Mouse (Mus musculus): ENCODE data around the gene Fam117a. TPM values are rescaled to one million over a fixed set of nuclear protein-coding genes. Genes with fewer than 3 reads are reported as not detected.
"Not testable (repeated sequence)": the region's sequence is repeated elsewhere in the genome, so short reads cannot be mapped to it uniquely, and the experiment has no call there.

The Fam117a gene
- total RNA-seq, 2 experiments from 2014 or later = 2.5 to 3.8 TPM

DNA sequence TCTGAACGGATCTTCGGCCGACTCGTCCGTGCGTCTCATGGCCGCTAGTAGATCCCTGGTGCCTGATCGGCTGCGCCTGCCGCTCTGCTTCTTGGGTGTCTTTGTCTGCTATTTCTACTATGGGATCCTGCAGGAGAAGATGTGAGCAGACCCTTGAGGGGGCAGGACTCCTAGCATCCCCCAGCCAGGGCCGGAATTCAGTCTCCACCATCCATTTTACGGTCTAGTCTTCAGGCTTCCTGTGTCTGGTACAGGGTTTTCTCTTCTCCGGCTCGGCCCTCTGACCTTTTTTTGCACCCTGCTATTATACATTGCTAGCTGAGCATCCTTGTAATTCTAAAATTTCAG, 48.1 kb downstream of the Fam117a start:
- intact Hi-C loops (cut with DNase I) = loop anchor here (1.0 to 10.0 kb wide), 4 partner anchors 74 to 270 kb away; partner anchors contain the start of gene Kat7
- DNase-seq (ENCODE audit: low spot score in 2 of 2) = no peak

DNA sequence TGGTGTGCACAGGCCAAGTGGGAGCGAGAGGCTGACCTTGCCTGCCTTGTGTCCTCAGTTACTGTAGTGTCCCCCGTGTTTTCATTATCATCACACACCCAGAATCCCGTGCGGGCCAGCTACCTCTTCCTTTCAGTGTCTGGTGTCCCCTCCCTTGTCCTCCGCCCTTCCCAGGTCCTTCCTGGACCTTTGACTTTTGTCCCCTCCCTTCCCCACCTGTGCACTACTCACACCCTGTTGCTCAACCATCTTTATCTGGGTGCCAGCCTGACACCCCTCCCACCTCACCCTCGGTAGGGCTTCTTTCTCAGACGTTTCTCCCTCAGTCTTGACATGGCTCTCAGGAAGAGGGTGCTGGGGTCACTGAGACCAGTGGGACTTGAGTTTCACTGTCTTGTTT, 50.5 kb downstream of the Fam117a start:
- intact Hi-C loops (cut with DNase I) = loop anchor here (10.0 kb wide), 1 partner anchor 267 kb away; no protein-coding TSS in a partner anchor
- DNase-seq (ENCODE audit: low spot score in 2 of 2) = no peak

DNA sequence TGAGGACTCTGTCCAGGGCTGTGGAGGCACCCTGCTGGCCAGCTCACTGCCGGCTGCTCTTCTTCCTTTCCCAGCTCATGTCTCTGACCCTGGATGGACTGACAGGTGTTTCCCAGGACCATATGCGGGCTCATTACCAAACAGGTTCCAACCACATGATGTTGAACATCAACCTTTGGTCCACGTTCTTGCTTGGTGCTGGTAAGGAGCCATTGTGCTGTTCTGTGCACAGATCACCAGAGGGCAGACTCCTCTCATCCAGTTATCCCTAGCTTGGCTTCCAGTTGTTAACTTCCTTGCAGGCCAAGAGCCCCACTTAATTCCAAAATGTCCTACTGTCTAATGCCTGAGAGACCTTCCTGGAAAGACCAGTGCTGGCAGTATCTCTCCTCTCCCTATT, 52.2 kb downstream of the Fam117a start:
- DNase-seq (ENCODE audit: low spot score in 2 of 2) = no peak
- intact Hi-C loops (cut with DNase I) = loop anchor here (10.0 kb wide), 1 partner anchor 266 kb away; no protein-coding TSS in a partner anchor

DNA sequence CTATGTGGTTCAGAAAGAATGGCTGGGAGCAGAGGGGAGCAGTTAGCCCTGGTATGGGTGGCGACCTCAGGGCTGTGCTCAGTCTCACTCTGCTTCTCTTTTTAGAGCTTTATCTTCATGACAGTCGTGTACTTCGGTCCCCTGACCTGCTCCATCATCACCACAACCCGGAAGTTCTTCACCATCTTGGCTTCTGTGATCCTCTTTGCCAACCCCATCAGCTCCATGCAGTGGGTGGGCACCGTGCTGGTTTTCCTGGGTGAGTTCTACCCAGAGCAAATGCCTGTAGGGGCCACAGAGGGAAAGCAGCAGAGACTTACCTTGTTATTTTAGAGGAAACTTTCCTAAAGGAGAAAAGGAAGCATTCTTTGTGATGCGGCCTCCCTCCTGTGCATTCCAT, 53.6 kb downstream of the Fam117a start:
- DNase-seq (ENCODE audit: low spot score in 2 of 2) = no peak
- intact Hi-C loops (cut with DNase I) = no loop called here

DNA sequence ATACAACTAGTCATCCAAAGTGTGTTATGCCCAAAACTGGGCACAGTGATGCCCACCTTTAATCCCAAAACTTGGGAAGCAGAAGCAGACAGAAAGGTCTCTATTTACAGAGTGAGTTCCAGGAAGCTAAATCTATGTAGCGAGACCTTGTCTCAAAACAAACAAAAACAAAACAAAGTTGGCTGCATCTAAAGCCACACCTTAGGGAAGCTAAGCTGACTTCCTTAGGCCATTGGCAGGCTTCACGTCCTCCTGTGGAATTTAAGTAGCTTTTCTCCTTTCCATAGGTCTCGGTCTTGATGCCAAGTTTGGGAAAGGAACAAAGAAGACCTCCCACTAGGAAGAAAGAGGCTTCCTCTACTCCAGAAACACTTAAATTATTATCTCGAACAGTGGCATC, 54.4 kb downstream of the Fam117a start:
- DNase-seq (ENCODE audit: low spot score in 2 of 2) = no peak
- intact Hi-C loops (cut with DNase I) = no loop called here

DNA sequence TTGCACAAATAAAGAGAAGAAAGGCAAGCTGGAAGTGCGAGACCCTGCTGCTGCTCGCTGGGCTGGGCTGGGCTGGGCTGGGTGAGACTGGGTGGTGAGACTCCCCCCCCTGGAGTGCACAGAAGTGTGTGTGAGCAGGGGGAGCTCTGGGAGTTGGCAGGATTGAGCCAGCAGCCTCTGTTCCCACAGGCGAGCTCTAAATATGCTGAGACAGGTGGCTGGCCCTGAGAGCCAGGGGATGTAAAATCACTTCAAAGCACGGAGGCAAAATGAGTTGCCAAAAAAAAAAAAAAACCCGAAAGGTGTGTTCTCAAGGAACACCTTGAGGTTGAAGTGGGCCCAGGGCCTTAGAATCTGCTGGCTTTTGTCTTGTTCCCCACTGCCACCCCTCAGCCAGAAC, 54.9 kb downstream of the Fam117a start:
- intact Hi-C loops (cut with DNase I) = no loop called here
- DNase-seq (ENCODE audit: low spot score in 2 of 2) = peak in 1 of 2 experiments; percentile 67

DNA sequence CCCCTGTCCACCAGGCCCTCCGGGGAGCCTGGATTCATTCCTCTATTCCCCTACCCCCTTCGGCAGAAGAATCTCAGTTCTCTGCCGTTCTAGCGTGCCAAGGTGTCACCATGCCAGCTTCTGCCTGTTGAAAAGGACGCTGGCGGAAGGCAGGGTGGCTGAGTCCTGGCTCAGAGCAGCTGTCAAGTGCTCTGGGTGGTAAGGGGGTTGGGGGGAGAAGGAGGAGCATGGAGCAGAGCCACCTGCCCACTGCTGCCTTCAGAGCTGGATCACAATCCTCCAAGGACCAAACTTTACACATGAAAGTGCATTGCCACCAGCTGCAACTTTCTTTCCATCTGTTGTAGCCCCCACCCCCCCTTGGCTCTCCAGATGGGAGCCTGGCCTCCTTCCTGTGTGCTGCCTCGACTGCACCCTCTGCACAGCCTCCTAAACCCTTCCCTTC, 55.4 kb downstream of the Fam117a start:
- intact Hi-C loops (cut with DNase I) = no loop called here
- peak in 1 of 2 experiments; percentile 81 for DNase-seq (ENCODE audit: low spot score in 2 of 2)

DNA sequence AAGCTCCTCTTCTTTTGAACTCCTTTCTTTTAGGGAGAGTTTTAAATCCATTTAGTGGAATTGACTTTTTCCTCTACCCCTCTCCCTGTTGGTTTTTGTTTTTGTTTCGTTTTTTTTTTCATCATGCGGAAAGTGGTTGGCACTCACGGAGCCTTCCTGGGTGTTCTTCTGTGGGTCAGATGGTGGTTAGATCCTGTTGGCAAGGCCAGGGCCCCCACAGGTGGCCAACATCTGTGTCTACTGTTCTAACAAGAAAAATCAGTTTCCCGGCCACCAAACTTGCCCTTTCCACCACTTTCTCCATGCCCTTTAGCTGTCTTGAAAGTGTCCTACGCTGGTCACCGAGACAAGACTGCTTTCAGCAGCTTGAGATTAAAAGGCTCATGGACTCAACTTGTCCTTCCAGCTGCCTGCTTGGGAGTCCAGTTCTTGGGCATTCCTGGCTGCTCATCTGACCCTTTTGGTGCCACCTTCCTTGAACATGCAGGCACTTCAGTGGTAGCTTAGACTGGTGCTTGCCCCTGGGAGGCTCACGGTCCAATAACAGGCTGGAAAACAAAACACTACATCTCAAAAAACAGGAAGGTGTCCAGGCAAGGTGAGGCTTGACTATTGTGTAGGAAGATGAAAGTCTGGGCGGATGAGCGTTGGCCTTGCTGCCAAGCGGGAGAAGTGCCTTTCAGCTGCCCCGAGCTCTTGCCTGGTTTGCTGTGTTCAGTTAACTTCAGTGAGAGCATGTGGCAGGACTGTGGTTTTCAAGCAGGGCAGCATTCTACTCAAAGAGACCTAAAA, 56.1 kb downstream of the Fam117a start:
- DNase-seq (ENCODE audit: low spot score in 2 of 2) = no peak
- intact Hi-C loops (cut with DNase I) = no loop called here

DNA sequence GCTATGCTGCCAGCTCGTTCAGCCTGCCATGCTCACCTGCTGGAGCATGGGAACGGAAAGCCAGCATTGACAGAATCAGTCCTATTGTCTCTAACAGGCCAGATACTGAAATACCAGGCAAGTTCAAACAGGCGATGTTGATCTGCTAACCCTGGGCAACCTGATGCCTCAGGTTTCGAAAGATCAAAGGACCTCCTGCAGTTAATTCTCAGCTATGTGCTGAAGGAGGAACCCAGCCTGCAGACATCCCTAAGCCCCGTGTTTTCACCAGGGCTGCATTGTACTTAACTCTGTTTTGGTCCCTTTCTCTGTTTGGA, 56.6 kb downstream of the Fam117a start:
- DNase-seq (ENCODE audit: low spot score in 2 of 2) = no peak
- intact Hi-C loops (cut with DNase I) = no loop called here

DNA sequence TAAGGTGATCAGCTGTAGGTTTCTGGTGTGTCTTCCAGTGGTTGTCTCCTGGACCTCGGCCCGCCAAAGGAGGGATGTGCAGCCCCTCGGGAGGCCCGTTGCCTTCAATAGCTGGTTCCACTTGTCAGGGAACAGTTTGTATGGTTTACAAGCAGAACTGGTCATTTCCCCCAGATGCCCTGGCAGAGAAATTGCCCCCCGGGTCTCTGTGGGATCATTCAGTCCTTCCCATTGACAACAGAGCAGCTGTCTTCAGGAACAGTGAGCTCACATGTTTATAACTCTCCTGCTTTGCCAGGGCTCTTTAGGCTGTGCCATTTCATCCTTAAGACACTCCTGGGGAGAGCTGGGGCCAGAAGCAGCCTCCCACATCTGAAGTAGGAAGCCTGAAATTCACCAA, 57.3 kb downstream of the Fam117a start:
- intact Hi-C loops (cut with DNase I) = no loop called here
- DNase-seq (ENCODE audit: low spot score in 2 of 2) = no peak

DNA sequence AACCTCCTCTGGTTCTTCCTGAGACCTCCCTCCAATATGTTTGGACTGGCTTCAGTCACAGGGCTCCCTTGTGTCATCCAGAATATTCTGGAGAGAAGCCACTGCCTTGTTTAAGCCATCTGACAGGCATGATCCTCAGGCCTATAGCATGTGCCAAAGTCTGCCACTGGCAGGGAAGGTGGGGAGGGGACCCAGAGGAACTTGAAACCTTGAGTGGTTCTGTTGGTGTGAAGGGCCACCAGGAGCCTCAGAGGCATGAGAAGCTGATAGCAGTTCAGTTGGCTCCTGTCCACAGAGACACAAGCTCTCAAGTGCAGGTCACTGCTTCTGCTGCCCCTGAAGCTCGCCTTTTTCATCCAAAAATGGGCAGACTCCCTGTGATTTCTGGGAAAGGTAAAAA, 59.7 kb downstream of the Fam117a start:
- intact Hi-C loops (cut with DNase I) = no loop called here
- no peak for DNase-seq (ENCODE audit: low spot score in 2 of 2)

DNA sequence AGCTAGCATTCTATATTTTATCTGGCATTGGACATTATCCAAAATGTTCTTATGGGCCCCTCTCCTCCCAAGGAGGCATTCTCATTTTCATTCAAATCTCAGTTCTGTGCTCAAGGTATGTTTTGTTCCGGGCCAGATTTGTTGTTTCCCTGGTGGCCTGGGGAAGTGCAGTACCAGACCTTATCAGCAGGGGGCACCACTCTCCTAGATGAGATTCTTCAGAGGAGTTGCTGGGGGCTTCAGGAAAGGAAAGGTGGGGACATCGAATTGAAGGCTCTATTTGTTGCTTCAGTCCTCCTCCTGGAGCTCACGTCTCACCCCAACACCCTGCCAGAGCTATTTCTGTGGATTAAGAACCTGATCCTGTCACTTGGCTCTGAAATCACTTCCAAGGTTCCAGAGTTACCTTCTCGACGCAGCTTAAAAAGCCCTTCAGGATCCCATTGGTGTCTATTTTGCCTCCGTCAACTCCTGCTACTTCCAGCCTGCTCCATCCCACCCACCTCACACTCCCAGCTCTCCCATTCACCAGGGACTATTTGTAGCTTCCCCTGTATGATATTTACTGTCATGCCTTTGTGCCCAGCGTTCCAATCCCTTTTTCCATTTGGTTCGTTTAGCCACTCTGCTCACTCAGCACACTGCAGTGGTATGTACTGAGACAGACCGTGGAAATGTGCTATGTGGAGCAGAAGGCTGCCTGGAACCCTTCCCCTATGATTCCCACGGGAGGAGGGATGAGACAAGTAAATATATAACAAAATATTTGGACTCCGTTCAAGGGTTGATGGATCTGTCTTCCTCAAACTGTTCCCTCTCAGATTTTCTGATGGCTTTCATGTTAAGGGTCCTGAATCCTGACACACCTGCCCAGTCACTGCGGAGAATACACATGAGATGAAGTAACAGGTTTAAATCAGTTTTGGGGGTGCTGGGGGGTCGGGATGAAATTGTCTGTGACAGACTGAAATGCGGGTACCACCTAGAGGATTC, 61.3 kb downstream of the Fam117a start:
- intact Hi-C loops (cut with DNase I) = loop anchor here (1.0 kb wide), 1 partner anchor 122 kb away; no protein-coding TSS in a partner anchor
- DNase-seq (ENCODE audit: low spot score in 2 of 2) = peak; percentile 74 to 84

DNA sequence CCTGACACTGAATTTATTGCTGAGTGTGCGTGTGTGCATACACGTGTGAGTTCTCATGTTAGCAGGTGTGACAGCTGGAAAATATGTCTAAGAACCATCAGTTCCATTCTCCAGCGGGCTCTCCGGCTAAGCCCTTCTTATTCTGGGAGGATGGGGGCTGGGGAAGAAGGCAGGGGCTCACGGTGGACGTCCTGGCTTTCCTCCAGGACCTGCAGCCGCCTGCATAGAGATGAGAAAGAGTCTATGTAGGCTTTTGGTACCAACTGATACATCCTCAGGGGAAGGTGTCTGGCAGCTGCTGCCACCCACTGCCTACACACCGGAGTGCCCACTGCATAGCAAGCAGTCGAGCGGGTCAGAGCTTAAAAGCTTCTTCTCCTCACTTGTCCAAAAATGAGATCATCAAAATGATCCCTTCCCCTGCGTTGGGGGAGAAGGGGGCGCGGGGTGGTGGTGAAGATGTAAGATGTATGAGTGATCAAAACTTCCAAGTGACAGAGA, 62.8 kb downstream of the Fam117a start:
- peak in 1 of 2 experiments; percentile 54 for DNase-seq (ENCODE audit: low spot score in 2 of 2)
- intact Hi-C loops (cut with DNase I) = loop anchor here (1.0 kb wide), 1 partner anchor 77 kb away; no protein-coding TSS in a partner anchor

DNA sequence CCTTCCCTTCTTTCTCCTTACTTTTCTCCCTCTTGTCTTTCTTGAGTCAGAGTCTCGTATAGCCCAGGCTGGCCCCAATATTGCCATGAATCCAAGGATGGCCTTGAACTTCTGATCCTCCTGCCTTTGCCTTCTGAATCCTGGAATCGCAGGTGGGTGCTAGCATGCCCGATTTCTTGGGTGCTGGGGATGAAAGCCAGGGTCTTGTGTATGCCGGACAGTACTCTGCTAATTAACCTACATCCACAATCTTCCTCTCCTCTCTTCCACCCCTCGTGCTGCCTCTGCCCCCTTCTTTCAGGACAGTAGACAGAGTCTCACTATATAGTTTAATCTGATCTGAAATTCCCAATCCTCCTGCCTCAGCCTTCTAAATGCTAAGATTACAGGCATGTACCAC, 64.8 kb downstream of the Fam117a start:
- intact Hi-C loops (cut with DNase I) = no loop called here
- DNase-seq (ENCODE audit: low spot score in 2 of 2) = no peak

DNA sequence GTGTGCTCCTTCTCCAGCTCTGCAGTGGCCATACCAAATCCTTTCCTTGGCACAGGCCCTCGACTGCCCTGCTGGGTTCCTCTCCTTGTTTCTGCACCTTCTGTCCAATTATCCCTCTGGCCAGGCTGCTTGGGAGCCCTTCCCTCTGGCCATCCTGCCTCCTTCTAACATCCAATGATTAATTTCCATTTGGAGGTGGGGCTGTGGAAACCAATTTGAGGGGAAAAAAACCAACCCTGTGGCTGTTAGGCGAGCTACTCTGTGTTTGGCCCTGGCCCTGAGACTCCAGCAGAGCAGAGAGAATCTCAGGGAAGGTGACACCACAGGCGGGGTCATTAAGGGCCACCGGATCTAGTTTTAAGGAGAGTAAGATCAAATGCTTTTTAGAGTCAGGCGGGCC, 65.4 kb downstream of the Fam117a start:
- DNase-seq (ENCODE audit: low spot score in 2 of 2) = no peak
- intact Hi-C loops (cut with DNase I) = no loop called here

DNA sequence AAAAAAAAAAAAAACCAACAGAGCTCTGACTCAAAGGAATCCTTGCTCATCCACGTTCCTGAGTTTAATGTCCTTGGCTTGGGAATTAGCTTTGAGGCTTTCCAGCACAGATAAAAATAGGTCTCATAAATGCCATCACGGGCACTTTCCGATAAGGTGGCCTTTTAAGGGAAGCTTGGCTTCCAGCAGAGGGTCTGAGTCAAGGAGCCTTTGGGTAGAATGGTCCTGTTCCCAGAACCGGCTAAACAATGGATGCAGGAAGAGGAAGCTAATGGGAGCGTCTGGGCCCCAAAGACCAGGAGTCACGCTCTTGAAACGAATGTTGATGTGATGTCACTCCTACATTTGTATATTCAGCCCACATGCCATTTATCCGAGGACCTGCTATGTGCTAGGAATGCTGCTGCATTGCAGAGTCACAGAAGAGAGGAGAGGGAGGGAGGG, 65.9 kb downstream of the Fam117a start:
- intact Hi-C loops (cut with DNase I) = no loop called here
- no peak for DNase-seq (ENCODE audit: low spot score in 2 of 2)

DNA sequence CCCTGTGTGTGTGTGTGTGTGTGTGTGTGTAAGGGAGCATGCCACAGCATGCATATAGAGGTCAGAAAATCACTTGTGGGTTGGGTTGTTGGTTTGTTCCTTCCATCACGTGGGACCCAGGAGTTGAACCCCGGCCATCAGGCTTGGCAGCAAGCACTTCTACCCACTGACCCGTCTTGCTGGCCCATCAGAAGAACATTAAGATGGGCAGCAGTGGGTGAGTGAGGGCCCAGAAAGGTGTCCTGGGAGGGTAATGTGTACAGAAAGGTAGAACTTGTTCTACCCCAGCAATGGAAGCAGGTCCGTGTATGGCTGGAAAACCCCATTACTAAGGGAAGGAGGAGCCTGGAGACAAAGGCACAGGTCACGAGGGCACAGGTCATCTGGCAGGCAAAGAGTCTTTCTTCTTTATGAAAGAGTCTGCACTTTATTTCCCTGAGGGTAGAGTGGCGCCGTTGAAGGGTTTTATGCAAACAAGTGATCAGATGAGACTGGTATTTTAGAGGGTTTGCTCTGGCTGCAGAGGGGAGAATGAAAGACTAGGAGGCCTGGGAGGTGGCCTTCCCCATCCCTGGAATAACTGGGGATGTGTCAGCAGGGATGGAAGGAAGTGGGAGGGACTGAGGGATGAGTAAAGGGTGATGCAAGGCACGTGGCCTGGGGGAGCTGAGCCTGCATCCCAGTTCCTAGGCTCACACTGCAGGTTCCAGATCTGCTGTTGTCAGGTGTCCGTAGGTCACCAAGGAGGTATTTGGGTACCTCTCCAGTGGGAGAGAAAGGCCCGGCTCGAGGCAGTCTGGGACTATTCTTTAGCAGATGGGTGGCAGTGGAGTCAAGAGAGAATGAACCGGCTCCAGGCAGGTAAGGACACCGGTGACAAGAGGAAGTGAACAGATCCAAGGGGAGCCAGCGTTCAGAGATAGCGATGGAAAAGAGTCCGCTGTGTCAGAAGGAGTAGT, 66.8 kb downstream of the Fam117a start:
- no peak for DNase-seq (ENCODE audit: low spot score in 2 of 2)
- intact Hi-C loops (cut with DNase I) = no loop called here

DNA sequence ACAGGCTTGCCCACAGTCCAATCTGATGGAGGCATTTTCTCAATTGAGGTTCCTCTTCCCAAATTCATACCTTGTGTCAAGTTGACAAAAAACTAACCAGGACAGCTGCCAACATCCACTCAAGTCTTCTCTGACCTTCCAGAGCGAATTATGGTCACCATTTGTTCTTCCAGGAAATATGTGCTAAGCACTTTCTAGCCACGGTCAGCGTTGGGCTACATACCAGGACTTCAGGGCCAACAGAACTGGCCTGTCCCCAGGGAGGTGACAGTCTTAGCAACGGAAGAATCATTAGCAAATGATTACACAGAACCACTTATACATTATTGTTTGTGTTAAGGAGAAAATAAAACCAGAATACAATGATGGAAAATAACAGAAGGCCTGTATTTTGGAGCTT, 69.0 kb downstream of the Fam117a start:
- intact Hi-C loops (cut with DNase I) = no loop called here
- no peak for DNase-seq (ENCODE audit: low spot score in 2 of 2)

DNA sequence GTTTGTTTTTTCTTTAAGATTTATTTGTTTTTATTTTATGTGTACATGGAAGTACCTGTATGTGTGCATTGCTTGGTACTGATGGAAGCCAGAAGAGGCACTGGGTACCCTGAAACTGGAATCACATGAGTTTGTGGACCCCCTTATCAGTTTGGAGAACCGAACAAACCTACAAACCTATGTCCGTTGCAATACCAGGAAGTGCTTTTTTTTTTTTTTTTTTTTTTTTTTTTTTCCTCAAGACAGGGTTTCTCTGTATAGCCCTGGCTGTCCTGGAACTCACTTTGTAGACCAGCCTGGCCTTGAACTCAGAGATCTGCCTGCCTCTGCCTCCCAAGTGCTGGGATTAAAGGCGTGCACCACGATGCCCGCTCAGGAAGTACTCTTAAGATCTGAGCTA, 69.6 kb downstream of the Fam117a start:
- DNase-seq (ENCODE audit: low spot score in 2 of 2); intact Hi-C loops (cut with DNase I): not testable (repeated sequence)

Data from left cerebral cortex, postnatal 25 days (tissue).